Mouse (Mus musculus): ENCODE data around the gene Slc8a1.

DNA sequence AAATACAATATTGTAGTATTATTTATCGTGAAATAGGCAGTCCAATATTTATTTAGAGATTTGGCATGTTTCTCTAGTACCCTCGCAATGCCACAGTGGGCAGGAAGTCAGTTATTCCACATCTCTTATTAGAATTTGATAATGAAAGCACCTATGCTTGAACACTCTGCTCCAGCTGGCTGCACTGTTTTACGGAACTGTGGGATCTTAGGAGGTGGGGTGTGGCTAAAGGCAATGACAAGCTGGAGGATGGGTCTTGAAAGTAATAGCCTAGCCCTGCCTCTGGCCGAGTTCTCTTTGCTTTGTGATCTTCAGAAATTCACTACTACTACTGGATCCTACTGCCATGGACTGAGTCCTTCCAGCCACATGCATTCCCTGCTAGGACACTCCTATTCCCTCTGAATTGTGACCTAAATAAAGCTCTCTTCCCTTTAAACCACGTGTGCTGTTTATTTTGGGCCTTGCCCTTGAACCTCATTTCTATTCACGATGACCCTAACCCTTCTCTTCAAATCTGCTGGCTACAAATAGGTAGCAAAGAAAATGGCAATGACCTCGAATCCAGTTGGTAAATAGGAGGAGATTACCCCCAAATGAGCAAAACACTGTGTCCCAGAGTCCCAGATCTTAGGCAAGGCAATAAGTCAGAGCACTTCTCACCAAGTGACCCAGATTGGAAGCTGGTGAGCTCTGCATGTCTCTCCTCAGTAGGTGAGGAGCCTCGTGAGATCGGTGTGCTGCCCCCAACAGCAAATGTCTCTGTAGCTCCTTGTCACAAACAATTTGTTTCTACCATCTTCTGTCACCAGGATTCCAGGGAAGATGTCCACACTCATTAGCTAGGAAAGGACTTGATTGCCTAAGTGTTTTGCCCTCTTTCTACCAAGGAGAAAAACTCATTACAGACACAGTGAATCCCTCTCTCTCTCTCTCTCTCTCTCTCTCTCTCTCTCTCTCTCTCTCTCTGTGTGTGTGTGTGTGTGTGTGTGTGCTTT, 199.7 kb downstream of the Slc8a1 start:
- no peak for TF ChIP-seq CTCF (IDR thresholded peaks at IDR 0.05; ENCODE audit: low read depth)
- TF ChIP-seq EP300 (IDR thresholded peaks at IDR 0.05; ENCODE audit: low read depth) = no peak
